Mouse (Mus musculus): ENCODE measurements at regions not wholly inside any gene's neighbourhood (a gene's known extent, or its start where the extent isn't known, plus 50 kb on each side); places are given as distances from the start of the nearest gene placed in this dataset.
"Not testable (repeated sequence)": the region's sequence is repeated elsewhere in the genome, so short reads cannot be mapped to it uniquely, and the experiment has no call there.

DNA sequence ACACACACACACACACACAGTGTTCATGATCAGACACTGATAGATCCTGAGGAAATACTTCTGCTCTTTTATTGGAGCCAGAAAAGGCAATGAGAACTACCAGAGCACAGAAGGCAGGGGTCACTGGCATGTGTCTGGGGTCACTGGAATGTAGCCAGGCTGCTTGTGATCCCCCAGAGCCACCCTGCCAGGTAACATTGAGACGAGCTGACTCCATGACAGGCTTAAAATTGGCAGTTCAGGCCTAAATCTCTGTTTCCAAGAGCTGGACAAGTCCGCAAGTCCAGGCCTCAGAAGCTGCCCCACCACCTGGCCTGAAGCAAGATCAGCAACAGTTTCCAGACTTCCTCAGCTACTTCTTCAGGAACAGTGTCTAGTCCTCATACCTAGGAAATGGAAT, 390.4 kb upstream of the Stxbp6 start:
- Histone ChIP-seq H3K27me3 (ENCODE audit: low read depth, poor library complexity, severe bottlenecking) (no peaks in the 10 kb centered on the region), H3K4me1 (no peaks in the 10 kb centered on the region), H3K27ac (no peak overlapping the region), H3K4me3 (no peak overlapping the region), H3K9me3 (replicated peaks) (no peaks in the 10 kb centered on the region), H3K36me3 (no peaks in the 10 kb centered on the region)
- no peak for DNase-seq (ENCODE audit: low spot score)
- 73% methylated on average over 2 of the region's 2 CpGs for WGBS

DNA sequence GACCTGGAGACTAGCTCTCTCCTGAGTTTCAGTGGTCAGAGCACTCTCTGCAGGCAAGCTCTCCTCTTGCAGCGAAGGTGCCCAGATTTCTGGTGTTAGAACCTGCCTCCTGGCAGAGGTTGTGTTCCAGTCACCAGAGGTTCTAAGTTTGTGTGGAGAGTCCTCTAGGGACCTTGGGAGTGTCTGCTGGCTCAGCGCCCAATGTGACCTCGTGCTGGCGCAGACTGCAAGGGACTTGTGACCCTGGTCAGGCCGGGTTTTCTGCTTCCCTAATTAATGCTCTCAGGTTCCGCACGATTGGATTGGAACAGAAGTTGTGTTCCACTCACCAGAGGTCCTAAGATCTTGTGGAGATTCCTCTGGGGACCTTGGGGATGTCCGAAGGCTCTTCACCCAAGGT, 384.2 kb upstream of the Stxbp6 start:
- H3K27ac ChIP-seq; DNase-seq (ENCODE audit: low spot score); H3K4me3 ChIP-seq; H3K4me1 ChIP-seq; H3K36me3 ChIP-seq; H3K27me3 ChIP-seq (ENCODE audit: low read depth, poor library complexity, severe bottlenecking); H3K9me3 ChIP-seq (replicated peaks): not testable (repeated sequence)
- WGBS = 93% methylated on average over 8 of the region's 8 CpGs

DNA sequence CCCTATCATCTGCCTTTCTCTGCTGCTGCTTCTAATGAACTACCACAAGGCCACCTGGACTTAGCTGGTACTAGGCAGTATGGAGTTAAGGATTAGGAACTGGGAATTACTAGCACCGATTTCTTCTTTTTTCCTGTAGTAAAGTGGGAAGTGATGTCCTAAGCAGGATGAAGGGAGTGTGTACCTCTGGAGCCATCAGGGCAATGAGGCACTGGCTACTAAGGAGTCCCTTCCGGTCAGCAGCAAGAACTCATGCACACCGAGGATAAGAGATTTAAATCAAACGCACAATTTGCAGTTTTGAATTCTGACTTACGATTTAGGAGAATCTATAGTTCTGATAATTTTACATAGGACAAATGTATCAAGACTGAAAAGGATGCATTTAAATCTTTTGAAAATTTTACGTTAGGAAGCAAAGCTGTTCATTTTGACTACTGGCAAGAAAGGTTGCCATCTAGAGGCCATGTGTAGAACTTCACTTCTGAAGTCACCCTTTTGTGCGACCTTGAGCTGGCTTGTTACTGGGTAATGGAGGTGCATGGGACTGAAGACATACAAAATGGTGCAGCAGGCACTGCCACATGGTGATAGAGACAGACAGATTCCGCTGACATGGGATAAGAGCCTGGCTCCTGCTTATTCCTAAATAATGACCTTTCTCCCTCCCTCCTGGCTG, 369.1 kb upstream of the Stxbp6 start:
- Histone ChIP-seq H3K27ac (peak overlapping the region; percentile 62; the same call in 1 of the 2 replicates), H3K4me1 (peaks cover 27% of the 10 kb centered on the region), H3K4me3 (no peak overlapping the region), H3K36me3 (no peaks in the 10 kb centered on the region), H3K27me3 (ENCODE audit: low read depth, poor library complexity, severe bottlenecking) (no peaks in the 10 kb centered on the region), H3K9me3 (replicated peaks) (no peaks in the 10 kb centered on the region)
- 58% methylated on average over 8 of the region's 8 CpGs for WGBS
- peak; percentile 32 for DNase-seq (ENCODE audit: low spot score)

DNA sequence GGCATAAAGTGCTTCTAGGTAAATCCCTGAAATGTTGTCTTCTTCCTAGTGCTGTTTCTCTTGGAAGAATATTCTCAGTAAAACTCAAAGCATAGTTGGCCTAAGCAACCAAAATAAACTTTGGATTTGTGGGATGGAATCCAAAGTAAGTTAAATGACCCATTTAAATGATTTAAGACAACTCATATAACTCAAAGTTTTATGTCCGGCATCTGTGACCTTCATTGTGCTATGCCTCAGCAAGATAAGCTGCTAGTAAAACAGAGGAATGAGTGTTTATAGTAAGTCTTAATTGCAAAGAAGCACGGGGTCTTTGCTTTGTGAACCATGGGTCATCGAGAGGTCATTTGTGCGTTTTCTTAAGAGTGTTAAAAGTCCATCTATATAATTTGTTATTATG, 368.0 kb upstream of the Stxbp6 start:
- no peaks in the 10 kb centered on the region for H3K27me3 ChIP-seq (ENCODE audit: low read depth, poor library complexity, severe bottlenecking)
- no peaks in the 10 kb centered on the region for H3K9me3 ChIP-seq (replicated peaks)
- H3K4me3 ChIP-seq = no peak overlapping the region
- DNase-seq (ENCODE audit: low spot score) = no peak
- peaks cover 27% of the 10 kb centered on the region for H3K4me1 ChIP-seq
- no peak overlapping the region for H3K27ac ChIP-seq
- WGBS = 27% methylated on average over 4 of the region's 4 CpGs
- H3K36me3 ChIP-seq = no peaks in the 10 kb centered on the region

DNA sequence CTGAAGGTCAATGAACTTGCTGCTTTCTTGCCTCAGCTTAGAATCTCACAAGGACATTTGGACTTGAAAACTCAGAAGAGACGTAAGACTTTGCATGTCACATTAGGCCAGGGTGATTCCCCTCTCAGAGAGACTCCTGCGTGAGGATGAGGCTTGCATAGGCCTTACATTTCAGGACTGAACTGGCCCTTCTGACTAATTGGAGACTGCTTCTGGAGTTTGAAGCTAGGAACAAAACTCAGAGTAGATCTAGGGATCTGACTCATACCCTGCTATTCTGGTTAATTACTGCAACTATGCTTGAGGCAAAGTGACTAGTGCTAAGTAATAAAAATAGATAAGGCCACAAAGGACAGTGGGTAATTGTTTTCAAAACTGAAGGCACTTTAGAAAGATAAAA, 365.2 kb upstream of the Stxbp6 start:
- no peak overlapping the region for H3K4me3 ChIP-seq
- H3K36me3 ChIP-seq = no peaks in the 10 kb centered on the region
- WGBS = 89% methylated on average over 2 of the region's 2 CpGs
- H3K27me3 ChIP-seq (ENCODE audit: low read depth, poor library complexity, severe bottlenecking) = no peaks in the 10 kb centered on the region
- no peaks in the 10 kb centered on the region for H3K9me3 ChIP-seq (replicated peaks)
- H3K27ac ChIP-seq = no peak overlapping the region
- no peak for DNase-seq (ENCODE audit: low spot score)
- peaks cover 23% of the 10 kb centered on the region for H3K4me1 ChIP-seq

DNA sequence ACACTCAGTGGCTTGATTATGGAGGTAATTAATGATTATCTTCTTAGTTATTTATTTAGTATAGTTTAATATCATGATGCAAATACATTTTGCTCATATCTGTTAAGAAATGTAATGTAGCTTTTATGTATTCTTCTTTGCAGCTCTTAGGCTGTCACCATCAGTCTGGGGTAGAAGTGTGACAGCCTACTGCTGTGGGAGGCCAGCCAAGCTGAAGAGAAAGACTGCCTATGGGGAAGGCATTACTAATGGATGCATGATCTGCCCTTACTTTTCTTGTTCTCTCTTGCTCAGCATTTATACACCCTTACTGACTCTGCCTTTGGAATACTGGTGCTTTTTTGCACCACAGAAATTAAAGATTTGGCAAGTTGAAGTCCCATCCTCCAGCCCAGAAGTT, 362.8 kb upstream of the Stxbp6 start:
- DNase-seq (ENCODE audit: low spot score) = no peak
- Histone ChIP-seq H3K4me1 (peaks cover 8% of the 10 kb centered on the region), H3K9me3 (replicated peaks) (no peaks in the 10 kb centered on the region), H3K36me3 (no peaks in the 10 kb centered on the region), H3K4me3 (no peak overlapping the region), H3K27me3 (ENCODE audit: low read depth, poor library complexity, severe bottlenecking) (no peaks in the 10 kb centered on the region), H3K27ac (no peak overlapping the region)

DNA sequence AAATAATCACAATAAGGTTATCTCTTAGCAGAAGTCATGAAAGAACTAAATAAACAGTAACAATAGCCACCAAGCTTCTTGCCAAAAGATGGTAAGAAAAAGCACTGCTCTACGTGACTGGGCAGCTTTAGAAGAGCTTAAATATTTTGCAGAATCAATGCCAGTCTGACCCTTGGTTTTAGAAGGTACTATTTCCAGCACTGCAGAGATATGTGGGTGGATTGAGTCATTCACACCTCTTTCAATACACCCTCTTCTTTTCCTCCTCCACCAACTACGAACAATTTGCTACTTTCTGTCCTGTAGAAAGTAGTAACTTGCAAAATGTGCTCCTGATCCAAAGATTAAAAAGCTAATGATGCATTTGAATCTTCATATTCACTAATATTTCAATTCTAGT, 324.9 kb upstream of the Stxbp6 start:
- H3K4me3 ChIP-seq = no peak overlapping the region
- H3K27me3 ChIP-seq (ENCODE audit: low read depth, poor library complexity, severe bottlenecking) = no peaks in the 10 kb centered on the region
- no peak for DNase-seq (ENCODE audit: low spot score)
- no peak overlapping the region for H3K27ac ChIP-seq
- no peaks in the 10 kb centered on the region for H3K4me1 ChIP-seq
- no peaks in the 10 kb centered on the region for H3K9me3 ChIP-seq (replicated peaks)
- H3K36me3 ChIP-seq = no peaks in the 10 kb centered on the region
- WGBS = 84% methylated on average over 2 of the region's 2 CpGs

DNA sequence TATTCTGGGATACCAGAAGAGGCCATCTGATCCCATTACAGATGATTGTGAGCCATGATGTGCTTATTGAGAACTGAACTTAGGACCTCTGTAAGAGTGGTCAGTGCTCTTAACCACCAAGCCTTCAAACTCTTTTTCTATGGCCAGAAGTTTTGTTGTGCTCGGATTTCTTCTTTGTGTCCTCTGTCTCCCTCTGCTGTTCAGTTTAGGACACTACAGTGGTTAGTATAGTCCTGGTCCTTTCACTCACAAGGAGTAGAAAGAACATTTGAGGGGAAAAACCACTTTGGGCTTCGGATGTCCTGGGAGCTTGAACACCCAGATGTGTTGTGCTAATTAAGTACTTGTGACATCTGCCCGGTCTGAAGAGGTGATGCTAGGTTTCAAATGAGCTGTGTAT, 310.4 kb upstream of the Stxbp6 start:
- Histone ChIP-seq H3K4me1 (no peaks in the 10 kb centered on the region), H3K36me3 (no peaks in the 10 kb centered on the region), H3K27me3 (ENCODE audit: low read depth, poor library complexity, severe bottlenecking) (no peaks in the 10 kb centered on the region), H3K4me3 (no peak overlapping the region), H3K27ac (no peak overlapping the region), H3K9me3 (replicated peaks) (no peaks in the 10 kb centered on the region)
- WGBS = 68% methylated on average over 3 of the region's 3 CpGs
- no peak for DNase-seq (ENCODE audit: low spot score)

Data from limb, embryonic 10.5 days (tissue).